Mouse (Mus musculus): ENCODE results near the gene Amdhd2. TPM values are rescaled to one million over a fixed set of nuclear protein-coding genes. Genes with fewer than 3 reads are reported as not detected.

Gene Amdhd2
- polyA plus RNA-seq, 1 experiment, result 29.8 TPM

- no peak overlapping the region for H3K4me3 ChIP-seq
- H3K4me2 ChIP-seq (ENCODE audit: low read depth), result no peak overlapping the region
- H3K36me3 ChIP-seq (ENCODE audit: control insufficient read depth, insufficient read depth), result no peaks in the 10 kb centered on the region
- no peaks in the 10 kb centered on the region for H3K27me3 ChIP-seq (ENCODE audit: control insufficient read depth, insufficient read depth, insufficient read length)
- no peak overlapping the region for H3ac ChIP-seq (ENCODE audit: control insufficient read depth, insufficient read length)
- H3K79me2 ChIP-seq (ENCODE audit: control insufficient read depth, insufficient read depth), result no peaks in the 10 kb centered on the region
- TF ChIP-seq CEBPB (IDR thresholded peaks at IDR 0.05; ENCODE audit: insufficient read depth, poor library complexity, severe bottlenecking) (no peak), POLR2A (IDR thresholded peaks at IDR 0.05; ENCODE audit: insufficient read length, low read depth) (no peak), MYOG (IDR thresholded peaks at IDR 0.05; ENCODE audit: control insufficient read depth in 1 of 3, insufficient read depth in 1 of 3, insufficient read length in 2 of 3, low read depth in 2 of 3) (no peak), E2F4 (IDR thresholded peaks at IDR 0.05; ENCODE audit: insufficient read depth) (no peak), TCF3 (IDR thresholded peaks at IDR 0.05; ENCODE audit: insufficient read length, low read depth) (no peak), TCF12 (IDR thresholded peaks at IDR 0.05; ENCODE audit: insufficient read depth, poor library complexity, severe bottlenecking) (no peak)
Measured at GRCm38 (mm10) chr17:24192848-24193247, 29.3 kb upstream of the Amdhd2 start.

GRCm38 (mm10) chr17:24191481-24191880 is 27.9 kb upstream of the Amdhd2 start:
- H3K4me2 ChIP-seq (ENCODE audit: low read depth), result no peak overlapping the region
- no peaks in the 10 kb centered on the region for H3K27me3 ChIP-seq (ENCODE audit: control insufficient read depth, insufficient read depth, insufficient read length)
- no peak overlapping the region for H3ac ChIP-seq (ENCODE audit: control insufficient read depth, insufficient read length)
- TF ChIP-seq MAX (IDR thresholded peaks at IDR 0.05; ENCODE audit: low read depth) (no peak), POLR2A (IDR thresholded peaks at IDR 0.05; ENCODE audit: insufficient read length, low read depth) (no peak), E2F4 (IDR thresholded peaks at IDR 0.05; ENCODE audit: insufficient read depth) (no peak), POLR2AphosphoS2 (IDR thresholded peaks at IDR 0.05; ENCODE audit: insufficient read length, low read depth) (no peak), REST (IDR thresholded peaks at IDR 0.05; ENCODE audit: insufficient read depth, insufficient read length) (no peak), MYOG (IDR thresholded peaks at IDR 0.05; ENCODE audit: control insufficient read depth in 1 of 3, insufficient read depth in 1 of 3, insufficient read length in 2 of 3, low read depth in 2 of 3) (no peak), TCF3 (IDR thresholded peaks at IDR 0.05; ENCODE audit: insufficient read length, low read depth) (no peak)
- H3K4me3 ChIP-seq, result no peak overlapping the region
- H3K36me3 ChIP-seq (ENCODE audit: control insufficient read depth, insufficient read depth), result no peaks in the 10 kb centered on the region
- H3K79me2 ChIP-seq (ENCODE audit: control insufficient read depth, insufficient read depth), result no peaks in the 10 kb centered on the region

GRCm38 (mm10) chr17:24190934-24191333 is 27.4 kb upstream of the Amdhd2 start:
- Histone ChIP-seq H3ac (ENCODE audit: control insufficient read depth, insufficient read length) (no peak overlapping the region), H3K79me2 (ENCODE audit: control insufficient read depth, insufficient read depth) (no peaks in the 10 kb centered on the region), H3K4me3 (no peak overlapping the region), H3K4me2 (ENCODE audit: low read depth) (no peak overlapping the region), H3K27me3 (ENCODE audit: control insufficient read depth, insufficient read depth, insufficient read length) (no peaks in the 10 kb centered on the region), H3K36me3 (ENCODE audit: control insufficient read depth, insufficient read depth) (no peaks in the 10 kb centered on the region)
- TF ChIP-seq E2F4 (IDR thresholded peaks at IDR 0.05; ENCODE audit: insufficient read depth), result no peak
- TF ChIP-seq REST (IDR thresholded peaks at IDR 0.05; ENCODE audit: insufficient read depth, insufficient read length), result no peak
- no peak for TF ChIP-seq MAX (IDR thresholded peaks at IDR 0.05; ENCODE audit: low read depth)
- TF ChIP-seq SRF (IDR thresholded peaks at IDR 0.05; ENCODE audit: control insufficient read depth, insufficient read length, low read depth), result no peak
- no peak for TF ChIP-seq POLR2A (IDR thresholded peaks at IDR 0.05; ENCODE audit: insufficient read length, low read depth)
- TF ChIP-seq TCF12 (IDR thresholded peaks at IDR 0.05; ENCODE audit: insufficient read depth, poor library complexity, severe bottlenecking), result no peak
- TF ChIP-seq POLR2AphosphoS2 (IDR thresholded peaks at IDR 0.05; ENCODE audit: insufficient read length, low read depth), result no peak
- TF ChIP-seq CEBPB (IDR thresholded peaks at IDR 0.05; ENCODE audit: insufficient read depth, poor library complexity, severe bottlenecking), result no peak
- no peak for TF ChIP-seq USF1 (IDR thresholded peaks at IDR 0.05; ENCODE audit: low read depth)
- no peak for TF ChIP-seq TCF3 (IDR thresholded peaks at IDR 0.05; ENCODE audit: insufficient read length, low read depth)
- TF ChIP-seq MYOD1 (IDR thresholded peaks at IDR 0.05; ENCODE audit: control insufficient read depth in 1 of 3, insufficient read length in 2 of 3, low read depth in 2 of 3), result no peak
- TF ChIP-seq MYOG (IDR thresholded peaks at IDR 0.05; ENCODE audit: control insufficient read depth in 1 of 3, insufficient read depth in 1 of 3, insufficient read length in 2 of 3, low read depth in 2 of 3), result no peak

- Histone ChIP-seq H3K27me3 (ENCODE audit: control insufficient read depth, insufficient read depth, insufficient read length) (no peaks in the 10 kb centered on the region), H3ac (ENCODE audit: control insufficient read depth, insufficient read length) (no peak overlapping the region), H3K4me3 (no peak overlapping the region), H3K79me2 (ENCODE audit: control insufficient read depth, insufficient read depth) (no peaks in the 10 kb centered on the region), H3K4me2 (ENCODE audit: low read depth) (no peak overlapping the region), H3K36me3 (ENCODE audit: control insufficient read depth, insufficient read depth) (no peaks in the 10 kb centered on the region)
- no peak for TF ChIP-seq SRF (IDR thresholded peaks at IDR 0.05; ENCODE audit: control insufficient read depth, insufficient read length, low read depth)
- no peak for TF ChIP-seq MYOG (IDR thresholded peaks at IDR 0.05; ENCODE audit: control insufficient read depth in 1 of 3, insufficient read depth in 1 of 3, insufficient read length in 2 of 3, low read depth in 2 of 3)
- TF ChIP-seq MYOD1 (IDR thresholded peaks at IDR 0.05; ENCODE audit: control insufficient read depth in 1 of 3, insufficient read length in 2 of 3, low read depth in 2 of 3), result no peak
- TF ChIP-seq E2F4 (IDR thresholded peaks at IDR 0.05; ENCODE audit: insufficient read depth), result no peak
- no peak for TF ChIP-seq USF1 (IDR thresholded peaks at IDR 0.05; ENCODE audit: low read depth)
- no peak for TF ChIP-seq POLR2AphosphoS2 (IDR thresholded peaks at IDR 0.05; ENCODE audit: insufficient read length, low read depth)
- no peak for TF ChIP-seq REST (IDR thresholded peaks at IDR 0.05; ENCODE audit: insufficient read depth, insufficient read length)
- TF ChIP-seq POLR2A (IDR thresholded peaks at IDR 0.05; ENCODE audit: insufficient read length, low read depth), result no peak
- TF ChIP-seq TCF12 (IDR thresholded peaks at IDR 0.05; ENCODE audit: insufficient read depth, poor library complexity, severe bottlenecking), result no peak
- no peak for TF ChIP-seq TCF3 (IDR thresholded peaks at IDR 0.05; ENCODE audit: insufficient read length, low read depth)
- TF ChIP-seq CEBPB (IDR thresholded peaks at IDR 0.05; ENCODE audit: insufficient read depth, poor library complexity, severe bottlenecking), result no peak
- no peak for TF ChIP-seq MAX (IDR thresholded peaks at IDR 0.05; ENCODE audit: low read depth)
Measured at GRCm38 (mm10) chr17:24174259-24174658, 10.7 kb upstream of the Amdhd2 start.

GRCm38 (mm10) chr17:24173423-24173822 is 9.9 kb upstream of the Amdhd2 start:
- H3K36me3 ChIP-seq (ENCODE audit: control insufficient read depth, insufficient read depth), result no peaks in the 10 kb centered on the region

More at GRCm38 (mm10) chr17:24173423-24173822, 9.9 kb upstream of the Amdhd2 start:
- Histone ChIP-seq H3K27me3 (ENCODE audit: control insufficient read depth, insufficient read depth, insufficient read length) (no peaks in the 10 kb centered on the region), H3ac (ENCODE audit: control insufficient read depth, insufficient read length) (no peak overlapping the region), H3K4me2 (ENCODE audit: low read depth) (no peak overlapping the region), H3K79me2 (ENCODE audit: control insufficient read depth, insufficient read depth) (peaks cover 7% of the 10 kb centered on the region), H3K4me3 (no peak overlapping the region)
- TF ChIP-seq POLR2A (IDR thresholded peaks at IDR 0.05; ENCODE audit: insufficient read length, low read depth), result no peak
